Mouse (Mus musculus): ENCODE data around the gene Ugt3a2. TPM values are rescaled to one million over a fixed set of nuclear protein-coding genes. Genes with fewer than 3 reads are reported as not detected.

Ugt3a2 gene
- not detected for polyA plus RNA-seq (2017; shearing (Covaris generic))

GRCm38 (mm10) chr15:9335341-9335740, at the start of gene Ugt3a2:
TSS of gene Ugt3a2 (plus strand) at chr15:9335550.

Other genes starting within 250 kb of the Ugt3a2 start
- gene Lmbrd2, start 195.0 kb upstream of the Ugt3a2 start, polyA plus RNA-seq (2017; shearing (Covaris generic)) = 3.5 TPM
- 5.6 TPM for gene Skp2, start 180.1 kb upstream of the Ugt3a2 start, polyA plus RNA-seq (2017; shearing (Covaris generic))
- not detected for gene Ugt3a1, start 58.7 kb upstream of the Ugt3a2 start, polyA plus RNA-seq (2017; shearing (Covaris generic))
- gene Capsl, start 100.5 kb downstream of the Ugt3a2 start, polyA plus RNA-seq (2017; shearing (Covaris generic)) = 2.8 TPM
- gene Il7r, start 194.6 kb downstream of the Ugt3a2 start, polyA plus RNA-seq (2017; shearing (Covaris generic)) = 135 TPM

Data from CD4-positive, CD25-positive, alpha-beta regulatory T cell (primary cell).